Mouse (Mus musculus): ENCODE measurements at regions not wholly inside any gene's neighbourhood (a gene's known extent, or its start where the extent isn't known, plus 50 kb on each side); places are given as distances from the start of the nearest gene placed in this dataset.
A peak's percentile ranks its signal among the peaks of the same experiment; 100 is the strongest.
"Not testable (repeated sequence)": the region's sequence is repeated elsewhere in the genome, so short reads cannot be mapped to it uniquely, and the experiment has no call there.

- no peak for DNase-seq (ENCODE audit: low spot score in 2 of 2)
Observed at GRCm38 (mm10) chr10:96685991-96686601, 69.3 kb downstream of the Btg1 start.

- DNase-seq (ENCODE audit: low spot score in 2 of 2): peak in 1 of 2 experiments; percentile 25
Observed at GRCm38 (mm10) chr10:96686659-96687440, 70.0 kb downstream of the Btg1 start.

GRCm38 (mm10) chr10:96687441-96687772, 70.6 kb downstream of the Btg1 start:
- DNase-seq (ENCODE audit: low spot score in 2 of 2): no peak

- DNase-seq (ENCODE audit: low spot score in 2 of 2): no peak
Observed at GRCm38 (mm10) chr10:96689976-96690867, 73.4 kb downstream of the Btg1 start.

- peak in 1 of 2 experiments; percentile 20 for DNase-seq (ENCODE audit: low spot score in 2 of 2)
Observed at GRCm38 (mm10) chr10:96690868-96691302, 74.1 kb downstream of the Btg1 start.

GRCm38 (mm10) chr10:96691319-96691870, 74.6 kb downstream of the Btg1 start:
- no peak for DNase-seq (ENCODE audit: low spot score in 2 of 2)

- DNase-seq (ENCODE audit: low spot score in 2 of 2): no peak
Observed at GRCm38 (mm10) chr10:96692821-96693220, 76.0 kb downstream of the Btg1 start.

GRCm38 (mm10) chr10:96693766-96694165, 77.0 kb downstream of the Btg1 start:
- DNase-seq (ENCODE audit: low spot score in 2 of 2): no peak

GRCm38 (mm10) chr10:96696571-96696970, 79.8 kb downstream of the Btg1 start:
- no peak for DNase-seq (ENCODE audit: low spot score in 2 of 2)

- DNase-seq (ENCODE audit: low spot score in 2 of 2): no peak
Observed at GRCm38 (mm10) chr10:96697781-96698180, 81.0 kb downstream of the Btg1 start.

- no peak for DNase-seq (ENCODE audit: low spot score in 2 of 2)
Observed at GRCm38 (mm10) chr10:96706656-96707055, 89.8 kb downstream of the Btg1 start.

GRCm38 (mm10) chr10:96708471-96708870, 91.7 kb downstream of the Btg1 start:
- no peak for DNase-seq (ENCODE audit: low spot score in 2 of 2)

- DNase-seq (ENCODE audit: low spot score in 2 of 2): no peak
Observed at GRCm38 (mm10) chr10:96709698-96710356, 93.0 kb downstream of the Btg1 start.

GRCm38 (mm10) chr10:96711993-96712392, 95.2 kb downstream of the Btg1 start:
- DNase-seq (ENCODE audit: low spot score in 2 of 2): no peak

GRCm38 (mm10) chr10:96714702-96715101, 97.9 kb downstream of the Btg1 start:
- DNase-seq (ENCODE audit: low spot score in 2 of 2): no peak

GRCm38 (mm10) chr10:96717281-96717680, 100.5 kb downstream of the Btg1 start:
- no peak for DNase-seq (ENCODE audit: low spot score in 2 of 2)

- not testable (repeated sequence) for DNase-seq (ENCODE audit: low spot score in 2 of 2)
Observed at GRCm38 (mm10) chr10:96718706-96719105, 101.9 kb downstream of the Btg1 start.

GRCm38 (mm10) chr10:96720281-96720711, 103.5 kb downstream of the Btg1 start:
- DNase-seq (ENCODE audit: low spot score in 2 of 2): no peak

GRCm38 (mm10) chr10:96720956-96721688, 104.3 kb downstream of the Btg1 start:
- DNase-seq (ENCODE audit: low spot score in 2 of 2): no peak

- peak; percentile 74 to 77 for DNase-seq (ENCODE audit: low spot score in 2 of 2)
Observed at GRCm38 (mm10) chr10:96722491-96722890, 105.7 kb downstream of the Btg1 start.

GRCm38 (mm10) chr10:96723071-96723470, 106.3 kb downstream of the Btg1 start:
- DNase-seq (ENCODE audit: low spot score in 2 of 2): no peak
